In genomic region chr11:109717448-109717847, GRCm38 (mm10) we compare ENCODE assay signal across 15 mouse cellular contexts. TPM values are rescaled to one million over a fixed set of nuclear protein-coding genes. Genes with fewer than 3 reads are reported as not detected.
DNase-seq lines count a peak whose midpoint lies in the region; ATAC-seq and TF ChIP-seq lines count a peak whose summit lies in the region.
"Had no signal": no experiment of that assay in that cellular context is flagged by ENCODE, and none has a peak within 500 bp of the region (broad histone marks: within the 10 kb centered on the region; RNA-seq: fewer than 3 reads in every experiment).

No protein-coding gene starts in this region.

- H3K27ac ChIP-seq in heart, adult 2 months: peak overlapping the region; percentile 47
- H3K27ac ChIP-seq in heart, embryonic 11.5 days (ENCODE audit: low read depth, low read length): no peak overlapping the region
- H3K27ac ChIP-seq: embryonic facial prominence, embryonic 12.5 days; forebrain, embryonic 10.5 days; limb, embryonic 13.5 days had no signal

- TF ChIP-seq EP300 in heart, adult 2 months (IDR thresholded peaks at IDR 0.05; ENCODE audit: insufficient read depth, low read depth, low read length): no peak

- no peak for ATAC-seq in heart, embryonic 11.5 days (replicated peaks; ENCODE audit: insufficient number of reproducible peaks, low FRiP score, low TSS enrichment)
- ATAC-seq: intestine, embryonic 16.5 days; midbrain, embryonic 16.5 days had no signal

- DNase-seq in heart, adult 2 months: peak; percentile 26 to 36
- DNase-seq in lung, postnatal 10 days: peak; percentile 42
- DNase-seq in lung, postnatal 14 days: no peak
- DNase-seq in left cerebral cortex, postnatal 25 days (ENCODE audit: low spot score in 2 of 2): peak; percentile 35 to 95
- DNase-seq in adrenal gland, postnatal 25 days: no peak
- DNase-seq in gastrocnemius, adult 18-20 months (ENCODE audit: low spot score): no peak
- DNase-seq: kidney, postnatal 25 days; thymus, postnatal 4 days had no signal

- intact Hi-C loops in heart, adult 2 months (cut with DNase I): no loop called here
- intact Hi-C loops in left cerebral cortex, postnatal 25 days (cut with DNase I): no loop called here

- no peaks in the 10 kb centered on the region for H3K36me3 ChIP-seq in heart, adult 2 months (ENCODE audit: control insufficient read depth, insufficient read depth, low read length)
- H3K36me3 ChIP-seq in heart, embryonic 11.5 days (ENCODE audit: control insufficient read depth, insufficient read depth, low read length): no peaks in the 10 kb centered on the region
- H3K36me3 ChIP-seq: embryonic facial prominence, embryonic 12.5 days; forebrain, embryonic 10.5 days; limb, embryonic 13.5 days had no signal

- TF ChIP-seq POLR2A in heart, adult 2 months (IDR thresholded peaks at IDR 0.05; ENCODE audit: insufficient read depth, low read depth, low read length): no peak

- no peak overlapping the region for H3K9ac ChIP-seq in heart, adult 2 months (ENCODE audit: low read depth, low read length)
- H3K9ac ChIP-seq in heart, embryonic 11.5 days (ENCODE audit: low read depth, low read length): no peak overlapping the region
- H3K9ac ChIP-seq: embryonic facial prominence, embryonic 12.5 days; limb, embryonic 13.5 days had no signal

- TF ChIP-seq CTCF in heart, adult 2 months (IDR thresholded peaks at IDR 0.05): no peak

- peaks cover 8% of the 10 kb centered on the region for H3K4me1 ChIP-seq in heart, adult 2 months (ENCODE audit: control insufficient read depth, insufficient read depth, low read length)
- H3K4me1 ChIP-seq in heart, embryonic 11.5 days (ENCODE audit: control insufficient read depth, insufficient read depth, low read length): 0 out of 2 replicates have a peak, but pooled peaks cover 8% of the 10 kb centered on the region

- WGBS in heart, adult 2 months: 59% methylated on average over 5 of the region's 5 CpGs
- 82% methylated on average over 5 of the region's 5 CpGs for WGBS in heart, embryonic 11.5 days (ENCODE audit: insufficient replicate concordance)

- H3K9me3 ChIP-seq in heart, embryonic 11.5 days (replicated peaks; ENCODE audit: control insufficient read depth, low read length): no peaks in the 10 kb centered on the region
- H3K9me3 ChIP-seq: embryonic facial prominence, embryonic 12.5 days; forebrain, embryonic 10.5 days; limb, embryonic 13.5 days had no signal

- H3K27me3 ChIP-seq in heart, adult 2 months (ENCODE audit: control insufficient read depth, insufficient read depth, low read length): no peaks in the 10 kb centered on the region
- H3K27me3 ChIP-seq in heart, embryonic 11.5 days (ENCODE audit: control insufficient read depth, insufficient read depth, low read length): peaks cover 11% of the 10 kb centered on the region; the same call in 1 of the 2 replicates

- H3K79me2 ChIP-seq in heart, adult 2 months (replicated peaks; ENCODE audit: control insufficient read depth, insufficient read depth, low read length): no peaks in the 10 kb centered on the region

- H3K4me2 ChIP-seq in heart, embryonic 11.5 days: no peak overlapping the region
- H3K4me2 ChIP-seq: embryonic facial prominence, embryonic 12.5 days; limb, embryonic 13.5 days had no signal

- no peak overlapping the region for H3K4me3 ChIP-seq in heart, adult 2 months
- no peak overlapping the region for H3K4me3 ChIP-seq in heart, embryonic 11.5 days (ENCODE audit: low read depth, low read length)
- H3K4me3 ChIP-seq: embryonic facial prominence, embryonic 12.5 days; forebrain, embryonic 10.5 days; limb, embryonic 13.5 days had no signal

RNA-seq across cellular contexts. Expression of gene Fam20a, which starts 4.6 kb away (rescaled TPM):
- total RNA-seq in heart, adult 2 months (2021): 1 to 10 TPM; 5.8 to 6.3 TPM
- 6.1 and 7.9 TPM in 2 replicates for polyA plus RNA-seq in heart, adult 2 months (2012; rRNA removed)
- 0.86 and 1.2 TPM in 2 replicates for polyA plus RNA-seq in heart, embryonic 11.5 days (2014; fragmentation: Nextera tagmentation; extraction: Ambion mirVana)
- total RNA-seq in left cerebral cortex, postnatal 25 days (2021): 10 to 100 TPM; 13.8 to 15.8 TPM
- total RNA-seq in adrenal gland, postnatal 25 days (2021): 3.4 and 3.7 TPM in 2 replicates
- 1 to 10 TPM; 1.2 to 2.0 TPM for total RNA-seq in gastrocnemius, adult 18-20 months (2021)
- total RNA-seq: granulocyte monocyte progenitor cell, adult 5-6 weeks had no signal

Comparison
In these comparisons a context has a peak if more than half of its experiments do, and no peak if none do; other contexts are left out.
1. DNase-seq: peak in heart, adult 2 months (2 of 2), lung, postnatal 10 days (single experiment) and left cerebral cortex, postnatal 25 days (2 of 2); none in lung, postnatal 14 days (single experiment), adrenal gland, postnatal 25 days (single experiment) and gastrocnemius, adult 18-20 months (single experiment).